Mouse (Mus musculus) heart, postnatal 0 days (tissue): ENCODE measurements at regions not wholly inside any gene's neighbourhood (a gene's known extent, or its start where the extent isn't known, plus 50 kb on each side); places are given as distances from the start of the nearest gene placed in this dataset.

Source experiments
- CTCF ChIP-seq: IDR thresholded peaks from 2 replicates; pipeline ENCODE4 v1.5.1; 2016; ENCODE audit warnings: antibody characterized with exemption, control low read depth, low read depth
- EP300 ChIP-seq: IDR thresholded peaks from 2 replicates; pipeline ENCODE4 v1.6.1; 2016; ENCODE audit warnings: antibody characterized with exemption, low read depth

GRCm38 (mm10) chr8:26590591-26591212 lies 386.4 kb upstream of the Zfp703 start:
- no peak for TF ChIP-seq CTCF
- TF ChIP-seq EP300 = no peak
